Mouse (Mus musculus) forebrain, postnatal 0 days (tissue): ENCODE measurements around the gene C1qc. TPM values are rescaled to one million over a fixed set of nuclear protein-coding genes. Genes with fewer than 3 reads are reported as not detected.
A peak's percentile ranks its signal among the peaks of the same experiment; 100 is the strongest.

Experiments
- ATAC-seq: fragments of 200-750 bp; cut with Nextera tagmentation; 2 replicates; pipeline ENCODE4 v1.8.0; 2017; ENCODE audit warnings: mild to moderate bottlenecking, moderate library complexity
- DNase-seq: peaks from one replicate; pipeline ENCODE4 v3.0.0-alpha.2; 2015
- H3K27ac ChIP-seq: fragments of 300-500 bp; sonication (generic); 2 replicates; pipeline ENCODE4 v1.5.1; 2014; ENCODE audit warnings: low read depth, mild to moderate bottlenecking, antibody characterized with exemption, low read length, moderate library complexity, mixed read lengths
- H3K27me3 ChIP-seq: fragments of 300-500 bp; sonication (generic); 2 replicates; pipeline ENCODE4 v1.6.1; 2014; ENCODE audit warnings: mild to moderate bottlenecking, low read length, mixed read lengths; ENCODE audit not compliant: insufficient read depth
- H3K36me3 ChIP-seq: fragments of 300-500 bp; sonication (generic); 2 replicates; pipeline ENCODE4 v1.6.1; 2014; ENCODE audit warnings: mild to moderate bottlenecking, moderate library complexity; ENCODE audit not compliant: insufficient read depth
- H3K4me1 ChIP-seq: fragments of 300-500 bp; sonication (generic); 2 replicates; pipeline ENCODE4 v1.6.1; 2014; ENCODE audit warnings: antibody characterized with exemption; ENCODE audit not compliant: insufficient read depth
- H3K4me2 ChIP-seq: fragments of 300-500 bp; sonication (generic); 2 replicates; pipeline ENCODE4 v1.6.1; 2014; ENCODE audit warnings: low read depth, mild to moderate bottlenecking, moderate library complexity
- H3K4me3 ChIP-seq: fragments of 300-500 bp; sonication (generic); 2 replicates; pipeline ENCODE4 v1.5.1; 2014; ENCODE audit warnings: low read depth, low read length, mixed read lengths
- H3K9ac ChIP-seq: fragments of 300-500 bp; sonication (generic); 2 replicates; pipeline ENCODE4 v1.6.1; 2014; ENCODE audit warnings: mild to moderate bottlenecking
- H3K9me3 ChIP-seq: fragments of 300-500 bp; sonication (generic); 2 replicates; pipeline ENCODE4 v1.6.1; 2016; ENCODE audit warnings: low read length
- CTCF ChIP-seq: sonication (generic); IDR thresholded peaks from 2 replicates; pipeline ENCODE4 v1.5.1; 2016; ENCODE audit warnings: antibody characterized with exemption, control low read depth, low read depth
- WGBS: fragments of 180-500 bp; shearing (Covaris S2); extraction: QIAGEN DNeasy Blood & Tissue Kit; methylation state at CpG from one replicate; pipeline ENCODE4 v1.1.7; 2014; 5-methylcytosine and 5-hydroxymethylcytosine counted together
- polyA plus RNA-seq: library from polyadenylated mRNA; unstranded; fragments of >200 nt; fragmentation: Nextera tagmentation; extraction: Ambion mirVana; gene quantifications from 2 replicates; pipeline ENCODE4 v1.2.1, GENCODE M21; 2015
- total RNA-seq: library from RNA; depleted of rRNA; stranded (reverse); fragments of >200 nt; gene quantifications from 2 replicates; pipeline ENCODE4 v1.2.3, GENCODE M21; 2014; rRNA removed

Gene C1qc
- total RNA-seq, result 61.9 and 64.6 TPM in 2 replicates
- 46.1 and 49.3 TPM in 2 replicates for polyA plus RNA-seq

DNA sequence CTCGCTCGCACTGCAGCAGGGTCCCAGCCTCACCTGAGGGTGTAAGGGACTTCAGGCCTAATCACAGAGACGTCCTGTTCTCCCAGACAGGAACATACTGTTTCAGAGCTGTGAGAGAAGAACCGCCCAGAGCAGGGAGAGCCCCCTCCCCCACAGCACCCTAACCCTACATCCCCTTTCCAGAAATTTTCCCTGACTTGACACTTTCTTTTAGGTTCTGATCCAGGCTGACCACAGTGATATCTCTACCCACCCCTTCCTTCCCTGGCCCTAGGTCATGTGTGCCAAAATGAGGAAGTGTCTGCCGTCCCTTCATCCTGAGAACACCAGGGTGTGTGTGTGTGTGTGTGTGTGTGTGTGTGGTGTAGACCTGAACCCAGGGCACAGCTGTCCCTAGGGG is at the start of gene C1qc:
Gene C1qc, minus strand, starts transcription at position 255 of the 400 bp plus-strand sequence.
- no peak within 1 kb of the TSS for H3K9ac ChIP-seq
- WGBS, result 64% methylated on average over 5 of the region's 5 CpGs
- TF ChIP-seq CTCF, result no peak
- ATAC-seq (no peak), DNase-seq (no peak)
- H3K27ac ChIP-seq, result no peak within 1 kb of the TSS
- peaks cover 22% of the 10 kb centered on the region for H3K27me3 ChIP-seq
- no peak within 1 kb of the TSS for H3K4me2 ChIP-seq
- H3K9me3 ChIP-seq, result no peaks in the 10 kb centered on the region
- no peaks in the 10 kb centered on the region for H3K4me1 ChIP-seq
- H3K36me3 ChIP-seq, result no peaks in the 10 kb centered on the region
- no peak within 1 kb of the TSS for H3K4me3 ChIP-seq

DNA sequence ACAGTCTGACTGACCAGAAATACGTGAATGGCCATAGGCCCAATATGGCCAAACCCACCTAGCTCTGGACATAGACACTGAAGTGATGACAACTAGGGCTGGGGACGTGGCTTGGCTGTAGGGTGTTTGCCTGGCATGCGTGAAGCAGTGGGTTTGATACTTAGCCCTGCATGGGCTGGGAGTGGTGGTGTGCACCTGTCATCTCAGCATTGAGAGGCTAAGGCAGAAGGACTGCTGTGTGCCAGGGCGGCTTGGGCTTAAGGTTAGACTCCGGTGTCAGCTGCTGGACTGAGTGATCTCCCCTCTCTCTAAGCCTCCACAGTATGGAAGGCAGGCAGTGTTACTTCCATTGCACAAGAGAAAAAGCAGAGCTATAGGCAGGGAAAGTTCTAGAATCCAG is 45.1 kb upstream of the C1qc start:
- Histone ChIP-seq H3K27ac (no peak overlapping the region), H3K36me3 (no peaks in the 10 kb centered on the region; the same call in 1 of the 2 replicates), H3K27me3 (no peaks in the 10 kb centered on the region), H3K4me2 (no peak overlapping the region), H3K4me1 (no peaks in the 10 kb centered on the region), H3K9me3 (no peaks in the 10 kb centered on the region), H3K4me3 (no peak overlapping the region), H3K9ac (no peak overlapping the region)
- no peak for ATAC-seq
- no peak for TF ChIP-seq CTCF
- DNase-seq, result no peak
- 92% methylated on average over 5 of the region's 5 CpGs for WGBS

DNA sequence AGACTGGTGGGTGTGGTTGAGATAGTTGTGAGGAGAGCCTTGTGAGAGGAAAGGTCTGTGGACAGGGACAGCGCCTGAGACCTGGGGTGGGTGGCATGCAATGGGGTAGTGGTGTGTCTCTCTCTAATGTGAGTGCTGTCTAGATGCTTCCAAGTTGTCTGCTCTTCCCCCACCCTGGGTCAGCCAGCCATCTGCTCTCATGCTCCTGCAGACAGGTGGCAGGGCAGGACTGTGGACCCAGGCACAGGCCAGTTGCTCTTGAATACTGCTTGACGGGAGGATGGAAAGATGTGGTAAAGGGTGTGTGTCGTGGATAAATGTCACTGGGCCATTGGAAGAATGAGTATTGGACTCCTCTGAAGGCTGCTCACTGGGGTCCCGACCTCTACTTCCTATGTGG is 44.5 kb upstream of the C1qc start:
- Histone ChIP-seq H3K9me3 (no peaks in the 10 kb centered on the region), H3K4me3 (no peak overlapping the region), H3K4me2 (no peak overlapping the region), H3K27me3 (no peaks in the 10 kb centered on the region), H3K27ac (no peak overlapping the region), H3K9ac (no peak overlapping the region), H3K36me3 (no peaks in the 10 kb centered on the region; the same call in 1 of the 2 replicates), H3K4me1 (no peaks in the 10 kb centered on the region)
- no peak for TF ChIP-seq CTCF
- WGBS, result 77% methylated on average over 4 of the region's 4 CpGs
- DNase-seq (no peak), ATAC-seq (no peak)

DNA sequence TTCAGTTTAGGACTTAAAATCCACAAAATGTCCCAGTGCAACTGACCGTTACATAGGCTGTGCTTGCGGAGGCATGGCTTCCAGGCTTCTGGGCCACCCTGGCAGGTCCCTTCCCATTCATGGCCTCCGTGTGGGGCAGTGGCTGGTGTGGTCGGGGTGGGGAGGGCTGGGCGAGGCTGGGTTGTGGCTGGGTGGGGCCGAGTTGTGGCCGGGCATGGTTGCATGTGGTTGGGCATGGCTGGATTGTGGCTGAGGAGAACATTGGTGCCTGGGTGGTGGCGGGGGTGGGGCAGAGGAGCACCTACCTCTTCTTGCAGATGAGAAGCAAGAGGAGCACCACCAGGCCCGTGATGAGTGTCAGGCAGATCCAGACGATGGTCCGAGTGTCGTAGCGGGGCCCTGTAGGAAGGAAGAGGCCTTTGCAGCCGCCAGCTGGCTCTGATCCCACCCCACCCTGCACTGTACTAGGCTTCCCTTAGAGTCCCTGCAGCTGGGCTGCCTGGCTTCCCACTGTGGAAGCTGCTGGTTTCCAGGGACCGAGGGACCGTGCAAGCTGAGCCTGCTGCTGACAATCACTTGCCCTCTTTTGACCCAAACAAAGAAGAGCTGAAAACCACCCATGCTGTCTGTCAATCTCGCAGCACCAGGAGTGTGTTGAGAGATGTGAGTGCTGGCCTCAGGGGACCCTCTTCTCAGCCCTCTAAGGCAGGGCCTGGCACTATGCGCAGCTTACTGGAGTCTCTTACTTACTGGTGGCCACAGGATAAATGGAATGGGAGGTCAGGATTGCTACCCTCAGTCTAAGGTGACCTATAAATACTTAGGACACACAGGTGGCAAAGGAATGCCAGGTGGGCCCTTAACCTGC is 42.1 kb upstream of the C1qc start:
- no peak overlapping the region for H3K9ac ChIP-seq
- DNase-seq (no peak), ATAC-seq (peak; percentile 77)
- H3K9me3 ChIP-seq, result no peaks in the 10 kb centered on the region
- no peaks in the 10 kb centered on the region for H3K27me3 ChIP-seq
- no peak overlapping the region for H3K27ac ChIP-seq
- H3K4me2 ChIP-seq, result no peak overlapping the region
- H3K4me3 ChIP-seq, result no peak overlapping the region
- H3K36me3 ChIP-seq, result no peaks in the 10 kb centered on the region; the same call in 1 of the 2 replicates
- H3K4me1 ChIP-seq, result no peaks in the 10 kb centered on the region
- WGBS, result 45% methylated on average over 18 of the region's 18 CpGs
- TF ChIP-seq CTCF, result no peak

DNA sequence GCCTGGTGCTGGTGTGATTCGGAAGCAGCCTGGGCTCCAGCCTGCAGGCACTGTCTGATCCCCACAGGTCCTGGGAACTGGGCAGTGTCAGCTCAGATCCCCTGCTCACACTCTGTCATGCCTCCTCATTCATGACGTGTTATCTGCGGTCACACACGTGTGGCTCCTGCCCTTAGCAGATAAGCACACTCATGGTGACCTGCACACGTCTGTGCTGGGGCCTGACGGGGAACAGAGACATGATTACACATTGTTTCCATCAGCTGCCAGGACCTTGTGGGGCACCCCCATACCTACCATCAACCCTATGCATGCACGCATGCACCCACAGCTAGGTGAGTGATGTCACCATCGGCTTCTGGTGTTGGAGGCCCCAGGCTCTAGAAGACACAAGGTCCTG is 37.6 kb upstream of the C1qc start:
- no peak for TF ChIP-seq CTCF
- no peaks in the 10 kb centered on the region for H3K4me1 ChIP-seq
- H3K27me3 ChIP-seq, result no peaks in the 10 kb centered on the region
- no peak overlapping the region for H3K4me3 ChIP-seq
- no peak overlapping the region for H3K27ac ChIP-seq
- no peak for ATAC-seq
- no peaks in the 10 kb centered on the region; the same call in 1 of the 2 replicates for H3K36me3 ChIP-seq
- WGBS, result 90% methylated on average over 8 of the region's 8 CpGs
- no peak overlapping the region for H3K4me2 ChIP-seq
- no peaks in the 10 kb centered on the region for H3K9me3 ChIP-seq
- DNase-seq, result no peak
- H3K9ac ChIP-seq, result no peak overlapping the region

DNA sequence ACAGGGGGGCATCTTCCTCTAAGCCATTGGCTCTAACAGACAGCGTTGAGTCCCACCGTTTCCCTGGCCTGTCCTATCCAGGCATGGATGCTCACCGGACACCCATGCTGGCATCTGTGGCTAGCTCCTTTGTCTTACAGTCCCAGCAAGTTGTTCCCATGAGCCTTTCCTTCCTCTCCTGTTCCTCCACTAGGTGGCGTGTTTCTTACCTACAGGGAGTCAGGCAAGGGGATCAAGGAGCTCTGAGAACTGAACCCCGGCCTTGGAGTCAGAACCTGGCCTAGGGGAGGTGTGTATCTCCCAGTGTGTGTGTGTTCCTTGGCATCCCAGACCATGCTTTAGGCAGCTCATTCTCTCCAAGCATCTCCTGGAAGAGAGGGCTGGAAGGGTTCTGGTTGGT is 36.1 kb upstream of the C1qc start:
- ATAC-seq (no peak), DNase-seq (peak; percentile 52)
- Histone ChIP-seq H3K27me3 (peaks cover 3% of the 10 kb centered on the region; the same call in 1 of the 2 replicates), H3K27ac (no peak overlapping the region), H3K36me3 (no peaks in the 10 kb centered on the region; the same call in 1 of the 2 replicates), H3K4me2 (no peak overlapping the region), H3K9ac (no peak overlapping the region), H3K4me3 (no peak overlapping the region), H3K4me1 (no peaks in the 10 kb centered on the region), H3K9me3 (no peaks in the 10 kb centered on the region)
- 5% methylated on average over 5 of the region's 5 CpGs for WGBS
- peak; percentile 63 for TF ChIP-seq CTCF

DNA sequence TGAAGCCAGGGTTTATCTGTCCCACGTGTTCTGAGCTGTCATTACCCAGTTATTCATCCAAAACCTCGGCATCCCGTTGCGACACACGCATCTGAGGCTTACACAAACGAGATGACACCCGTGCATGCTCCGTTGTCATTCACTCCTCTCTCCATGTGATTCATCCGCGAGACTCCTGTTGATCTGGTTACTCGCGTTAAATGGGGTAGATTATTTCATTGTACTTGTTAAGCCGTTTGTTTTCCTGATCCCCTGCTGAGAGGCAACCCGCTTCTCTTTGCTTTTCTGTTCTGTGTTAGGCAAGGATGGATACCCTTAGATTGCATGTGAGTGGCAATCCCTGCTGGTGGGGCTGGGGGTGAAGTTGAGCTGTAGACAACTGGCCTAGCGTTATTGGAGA is 32.9 kb upstream of the C1qc start:
- Histone ChIP-seq H3K9ac (no peak overlapping the region), H3K9me3 (no peaks in the 10 kb centered on the region), H3K4me2 (no peak overlapping the region), H3K4me1 (no peaks in the 10 kb centered on the region), H3K27me3 (peaks cover 8% of the 10 kb centered on the region; the same call in 1 of the 2 replicates), H3K4me3 (no peak overlapping the region), H3K36me3 (no peaks in the 10 kb centered on the region), H3K27ac (no peak overlapping the region)
- DNase-seq, result peak; percentile 43
- peak; percentile 50; the same call in 1 of the 2 replicates for ATAC-seq
- WGBS, result 4% methylated on average over 15 of the region's 15 CpGs
- no peak for TF ChIP-seq CTCF
